17 mouse cellular contexts compared by ENCODE assay signal in the genomic region with DNA sequence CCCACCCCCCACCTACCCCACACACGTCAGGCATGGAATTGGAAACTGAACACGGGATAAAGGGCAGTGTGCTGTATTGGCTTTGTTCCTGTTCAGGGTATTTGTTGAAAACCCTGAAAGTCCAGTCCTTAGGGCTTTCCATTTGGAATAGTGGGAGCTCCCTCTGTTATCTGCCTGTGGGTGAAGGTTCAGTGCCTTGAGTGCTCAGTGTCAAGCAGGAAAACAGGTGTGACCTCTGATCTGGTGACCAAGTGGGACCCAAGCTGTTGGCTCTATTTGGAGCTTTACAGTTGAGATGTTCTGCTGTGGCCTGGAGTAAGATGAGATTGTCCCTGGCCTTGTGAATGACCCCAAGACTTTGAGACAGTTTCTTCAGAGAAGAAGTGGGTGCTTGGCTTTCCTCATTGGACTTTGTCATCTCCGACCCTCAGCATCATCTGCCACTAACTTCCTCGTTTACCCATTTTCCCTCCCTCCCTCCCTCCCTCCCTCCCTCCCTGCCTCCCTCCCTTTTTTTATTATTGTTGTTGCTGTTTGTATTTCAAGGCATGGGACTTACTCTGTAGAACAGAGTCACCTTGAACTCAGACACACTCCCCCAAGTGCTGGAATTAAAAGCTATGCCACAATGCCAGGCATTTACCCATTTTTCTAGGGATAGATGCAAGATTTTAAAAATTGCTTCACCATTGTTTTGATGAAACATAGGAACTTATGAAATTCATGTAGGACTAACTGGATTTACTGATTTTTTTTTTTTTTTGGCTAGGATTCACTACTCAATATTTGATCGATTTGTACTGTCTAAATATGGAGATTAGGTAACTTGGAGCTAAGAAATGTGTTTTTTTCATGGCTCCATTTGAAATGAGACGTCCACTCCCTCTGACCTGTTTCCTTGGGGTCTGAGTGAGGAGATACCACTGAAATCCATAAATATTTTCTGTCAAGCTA. TPM values are rescaled to one million over a fixed set of nuclear protein-coding genes. Genes with fewer than 3 reads are reported as not detected.
"Had no signal": no experiment of that assay in that cellular context is flagged by ENCODE, and none has a peak within 500 bp of the region (broad histone marks: within the 10 kb centered on the region; RNA-seq: fewer than 3 reads in every experiment).

No protein-coding gene starts in this region.

- H3K4me3 ChIP-seq: left cerebral cortex, adult 2 months; limb, embryonic 15.5 days; midbrain, embryonic 15.5 days had no signal

- H3K9me3 ChIP-seq: limb, embryonic 15.5 days; midbrain, embryonic 15.5 days had no signal

- H3K4me2 ChIP-seq: limb, embryonic 15.5 days; midbrain, embryonic 11.5 days; midbrain, embryonic 15.5 days had no signal

- H3K4me1 ChIP-seq: limb, embryonic 15.5 days; midbrain, embryonic 15.5 days had no signal

- H3K9ac ChIP-seq: limb, embryonic 15.5 days; midbrain, embryonic 15.5 days had no signal

- ATAC-seq: hindbrain, postnatal 0 days; lung, postnatal 0 days; midbrain, embryonic 15.5 days had no signal

- H3K27ac ChIP-seq: hindbrain, postnatal 0 days; left cerebral cortex, adult 2 months; limb, embryonic 15.5 days; midbrain, embryonic 15.5 days had no signal

- DNase-seq: kidney, adult 8-10 months; kidney, postnatal 25 days; lung, adult 2 months; lung, postnatal 36 days; right cerebral cortex, postnatal 14 days; thymus, adult 18-20 months; thymus, postnatal 14 days had no signal

- H3K27me3 ChIP-seq: limb, embryonic 15.5 days; midbrain, embryonic 15.5 days had no signal

RNA-seq across cellular contexts. Expression of a gene that starts 22.0 kb away (rescaled TPM):
- polyA plus RNA-seq: hindbrain, postnatal 0 days; intestine, embryonic 14.5 days; kidney, embryonic 16.5 days; limb, embryonic 11.5 days; limb, embryonic 15.5 days; lung, adult 2 months; lung, postnatal 0 days; midbrain, embryonic 11.5 days; midbrain, embryonic 15.5 days; neural tube, embryonic 14.5 days had no signal

RNA-seq across cellular contexts. Expression of a gene that starts 40.9 kb away (rescaled TPM):
- polyA plus RNA-seq: intestine, embryonic 14.5 days; lung, postnatal 0 days; midbrain, embryonic 11.5 days had no signal
